Comparison of ENCODE assay signal across 8 mouse cellular contexts in the genomic region with DNA sequence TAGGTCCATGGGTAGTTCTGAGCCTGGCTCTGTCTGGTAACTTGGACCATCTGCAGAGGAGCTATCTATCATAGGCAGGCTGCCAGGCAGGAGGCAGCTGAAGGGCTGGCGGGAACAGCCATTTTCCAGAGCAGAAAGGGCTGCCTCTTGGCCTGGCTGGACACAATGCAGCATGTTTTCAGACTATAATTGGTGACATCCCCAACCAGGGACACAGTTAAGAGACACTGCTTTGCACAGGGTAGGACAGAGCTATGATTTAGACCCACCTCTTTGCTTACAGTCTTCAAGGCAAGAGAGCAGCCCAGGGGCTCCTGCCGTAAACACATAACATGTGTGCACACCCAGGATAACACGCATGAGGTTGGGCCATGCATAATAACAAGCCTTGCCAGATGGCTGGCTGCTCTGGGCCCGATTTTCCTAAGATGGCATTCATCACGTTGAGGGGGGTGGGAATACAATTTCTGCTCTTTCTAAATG. TPM values are rescaled to one million over a fixed set of nuclear protein-coding genes. Genes with fewer than 3 reads are reported as not detected.
DNase-seq lines count a peak whose midpoint lies in the region; ATAC-seq and TF ChIP-seq lines count a peak whose summit lies in the region.

No protein-coding gene starts in this region.

- H3K4me1 ChIP-seq in heart, postnatal 0 days (ENCODE audit: control insufficient read depth, insufficient read depth), result peaks cover 10% of the 10 kb centered on the region
- H3K4me1 ChIP-seq in liver, embryonic 15.5 days (replicated peaks), result peaks cover 20% of the 10 kb centered on the region

- peak overlapping the region; percentile 36; the same call in 1 of the 2 replicates for H3K27ac ChIP-seq in heart, postnatal 0 days (ENCODE audit: low read depth)
- H3K27ac ChIP-seq in liver, embryonic 15.5 days (replicated peaks), result no peak overlapping the region; the same call in 1 of the 2 replicates

- no peak for TF ChIP-seq CTCF in heart, postnatal 0 days (IDR thresholded peaks at IDR 0.05; ENCODE audit: low read depth)

- no peak for ATAC-seq in heart, postnatal 0 days (ENCODE audit: insufficient read depth, low read depth)
- ATAC-seq in liver, embryonic 15.5 days (ENCODE audit: insufficient read depth), result 0 out of 2 replicates have a peak, but pooled peaks have one; percentile 9
- ATAC-seq in activated CD4-positive, CD25-positive, alpha-beta regulatory T cell, adult 4 months, result no peak
- ATAC-seq in inflammation-experienced regulatory T-cells, adult 6 months, result no peak

- H3K36me3 ChIP-seq in heart, postnatal 0 days (replicated peaks; ENCODE audit: control insufficient read depth, insufficient read depth, low read length), result no peaks in the 10 kb centered on the region
- no peaks in the 10 kb centered on the region for H3K36me3 ChIP-seq in liver, embryonic 15.5 days (replicated peaks)

- no peak overlapping the region for H3K4me3 ChIP-seq in heart, postnatal 0 days (ENCODE audit: low read depth, low read length)
- H3K4me3 ChIP-seq in liver, embryonic 15.5 days (replicated peaks), result no peak overlapping the region

- H3K27me3 ChIP-seq in heart, postnatal 0 days (ENCODE audit: control insufficient read depth, insufficient read depth, low read length), result no peaks in the 10 kb centered on the region
- H3K27me3 ChIP-seq in liver, embryonic 15.5 days, result no peaks in the 10 kb centered on the region

- H3K9ac ChIP-seq in heart, postnatal 0 days (replicated peaks; ENCODE audit: low read depth, low read length), result no peak overlapping the region
- no peak overlapping the region for H3K9ac ChIP-seq in liver, embryonic 15.5 days

- no peak for TF ChIP-seq EP300 in heart, postnatal 0 days (IDR thresholded peaks at IDR 0.05; ENCODE audit: low read depth)

- peak; percentile 91 for DNase-seq in heart, adult 11 months
- no peak for DNase-seq in heart, adult 9 months (ENCODE audit: low spot score in 2 of 2)
- peak; percentile 79 for DNase-seq in cerebellum, adult 11-12 months
- no peak for DNase-seq in heart, postnatal 0 days (ENCODE audit: low spot score)
- DNase-seq in Muller cell, postnatal 12 days (ENCODE audit: inconsistent ontology term), result no peak

- WGBS in heart, postnatal 0 days, result 60% methylated on average over 5 of the region's 5 CpGs
- 59% methylated on average over 5 of the region's 5 CpGs for WGBS in liver, embryonic 15.5 days (ENCODE audit: insufficient replicate concordance)

- no peaks in the 10 kb centered on the region for H3K9me3 ChIP-seq in heart, postnatal 0 days (replicated peaks; ENCODE audit: control insufficient read depth, low read length)
- H3K9me3 ChIP-seq in liver, embryonic 15.5 days (replicated peaks), result no peaks in the 10 kb centered on the region

- H3K4me2 ChIP-seq in heart, postnatal 0 days (ENCODE audit: low read depth, low read length), result no peak overlapping the region
- no peak overlapping the region for H3K4me2 ChIP-seq in liver, embryonic 15.5 days

RNA-seq across cellular contexts. Expression of a gene that starts 23.1 kb away (rescaled TPM):
- total RNA-seq in heart, postnatal 0 days (2014; rRNA removed; ENCODE audit: low replicate concordance), result 11.6 and 12.6 TPM in 2 replicates
- 16.7 and 18.2 TPM in 2 replicates for polyA plus RNA-seq in heart, postnatal 0 days (2015; fragmentation: Nextera tagmentation; extraction: Ambion mirVana)
- polyA plus RNA-seq in liver, embryonic 15.5 days (2015; fragmentation: Nextera tagmentation; extraction: Ambion mirVana), result 3.8 and 4.6 TPM in 2 replicates
- 100 to 1,000 TPM; 127 to 150 TPM for polyA plus RNA-seq in activated CD4-positive, CD25-positive, alpha-beta regulatory T cell, adult 4 months (2017; shearing (Covaris generic))
- 100 to 1,000 TPM; 111 to 154 (median 126) TPM for polyA plus RNA-seq in inflammation-experienced regulatory T-cells, adult 6 months (2017; shearing (Covaris generic))

RNA-seq across cellular contexts. Expression of a gene that starts 29.9 kb away (rescaled TPM):
- 18.7 and 30.4 TPM in 2 replicates for total RNA-seq in heart, postnatal 0 days (2014; rRNA removed; ENCODE audit: low replicate concordance)
- polyA plus RNA-seq in heart, postnatal 0 days (2015; fragmentation: Nextera tagmentation; extraction: Ambion mirVana), result 33.2 and 46.6 TPM in 2 replicates
- polyA plus RNA-seq in liver, embryonic 15.5 days (2015; fragmentation: Nextera tagmentation; extraction: Ambion mirVana), result 13.3 and 14.0 TPM in 2 replicates
- polyA plus RNA-seq in activated CD4-positive, CD25-positive, alpha-beta regulatory T cell, adult 4 months (2017; shearing (Covaris generic)), result 10 to 100 TPM; 19.4 to 27.4 TPM
- polyA plus RNA-seq in inflammation-experienced regulatory T-cells, adult 6 months (2017; shearing (Covaris generic)), result 10 to 100 TPM; 12.4 to 28.7 (median 19.4) TPM

Comparison
In these comparisons a context has a peak if more than half of its experiments do, and no peak if none do; other contexts are left out.
1. DNase-seq: peak in heart, adult 11 months (single experiment) and cerebellum, adult 11-12 months (single experiment); none in heart, adult 9 months (0 of 2), heart, postnatal 0 days (single experiment) and Muller cell, postnatal 12 days (single experiment).